In genomic region chr1:127216979-127217378, GRCm38 (mm10) we compare ENCODE assay signal across 29 mouse cellular contexts. TPM values are rescaled to one million over a fixed set of nuclear protein-coding genes. Genes with fewer than 3 reads are reported as not detected.
DNase-seq lines count a peak whose midpoint lies in the region; ATAC-seq and TF ChIP-seq lines count a peak whose summit lies in the region.
"Had no signal": no experiment of that assay in that cellular context is flagged by ENCODE, and none has a peak within 500 bp of the region (broad histone marks: within the 10 kb centered on the region; RNA-seq: fewer than 3 reads in every experiment).

No protein-coding gene starts in this region.

- H3K4me1 ChIP-seq in MEL (ENCODE audit: control insufficient read depth in 1 of 2, insufficient read depth in 2 of 2, low read length in 2 of 2): peaks cover 2 to 11% of the 10 kb centered on the region in 2 experiments
- H3K4me1 ChIP-seq in intestine, embryonic 14.5 days (replicated peaks; ENCODE audit: control insufficient read depth, insufficient read depth, low read length): no peaks in the 10 kb centered on the region
- peaks cover 3% of the 10 kb centered on the region; the same call in 1 of the 2 replicates for H3K4me1 ChIP-seq in forebrain, embryonic 16.5 days (replicated peaks; ENCODE audit: control insufficient read depth, insufficient read depth, low read length)
- H3K4me1 ChIP-seq: forebrain, embryonic 15.5 days had no signal

- TF ChIP-seq CTCF in MEL (IDR thresholded peaks at IDR 0.05 in 2 of 3, conservative IDR thresholded peaks at IDR 0.05 in 1 of 3; ENCODE audit: control insufficient read depth in 1 of 3, insufficient read depth in 1 of 3, low read depth in 2 of 3, low read length in 3 of 3, poor library complexity in 1 of 3, severe bottlenecking in 1 of 3): no peak

- H3K9ac ChIP-seq in MEL (ENCODE audit: control insufficient read depth, low read depth, low read length, poor library complexity, severe bottlenecking): no peak overlapping the region
- no peak overlapping the region for H3K9ac ChIP-seq in intestine, embryonic 14.5 days (ENCODE audit: low read length)
- H3K9ac ChIP-seq in forebrain, embryonic 16.5 days (replicated peaks; ENCODE audit: low read depth, low read length): no peak overlapping the region
- H3K9ac ChIP-seq: forebrain, embryonic 15.5 days; heart, embryonic 15.5 days; liver, embryonic 13.5 days; neural tube, embryonic 12.5 days had no signal

- H3K27me3 ChIP-seq in MEL (ENCODE audit: control insufficient read depth in 1 of 2, insufficient read depth in 2 of 2, low read length in 2 of 2): no peaks in the 10 kb centered on the region
- H3K27me3 ChIP-seq in intestine, embryonic 14.5 days (replicated peaks; ENCODE audit: control insufficient read depth, insufficient read depth, low read length): no peaks in the 10 kb centered on the region
- H3K27me3 ChIP-seq in forebrain, embryonic 16.5 days (replicated peaks; ENCODE audit: control insufficient read depth, insufficient read depth, low read length): no peaks in the 10 kb centered on the region
- H3K27me3 ChIP-seq: CH12.LX; embryonic facial prominence, embryonic 13.5 days; forebrain, embryonic 15.5 days; heart, embryonic 15.5 days; liver, embryonic 13.5 days; neural tube, embryonic 12.5 days had no signal

- TF ChIP-seq POLR2A in MEL (IDR thresholded peaks at IDR 0.05; ENCODE audit: control insufficient read depth in 1 of 2, insufficient read depth in 1 of 2, low read depth in 1 of 2, low read length in 2 of 2, poor library complexity in 1 of 2): no peak

- no peak for TF ChIP-seq RAD21 in MEL (IDR thresholded peaks at IDR 0.05; ENCODE audit: low read depth, low read length)

- no peak overlapping the region for H3K27ac ChIP-seq in MEL (ENCODE audit: control insufficient read depth, low read depth, low read length)
- no peak overlapping the region for H3K27ac ChIP-seq in intestine, embryonic 14.5 days (ENCODE audit: low read depth)
- H3K27ac ChIP-seq in forebrain, embryonic 16.5 days (ENCODE audit: low read length): no peak overlapping the region
- H3K27ac ChIP-seq: embryonic facial prominence, embryonic 13.5 days; forebrain, embryonic 10.5 days; forebrain, embryonic 15.5 days; heart, embryonic 15.5 days; kidney, postnatal 0 days; liver, embryonic 13.5 days; macrophage; neural tube, embryonic 12.5 days had no signal

- no peak overlapping the region for H3K4me2 ChIP-seq in intestine, embryonic 14.5 days (ENCODE audit: low read length)
- no peak overlapping the region for H3K4me2 ChIP-seq in forebrain, embryonic 16.5 days (ENCODE audit: low read length)
- H3K4me2 ChIP-seq: embryonic facial prominence, embryonic 13.5 days; forebrain, embryonic 15.5 days; heart, embryonic 15.5 days; liver, embryonic 13.5 days; midbrain, embryonic 11.5 days; neural tube, embryonic 12.5 days had no signal

- 0 out of 2 replicates have a peak, but pooled peaks have one; percentile 26 for ATAC-seq in intestine, embryonic 14.5 days (replicated peaks; ENCODE audit: low FRiP score, low TSS enrichment, low read depth)
- ATAC-seq in megakaryocyte-erythroid progenitor cell, adult 5-6 weeks (replicated peaks; ENCODE audit: low FRiP score, low TSS enrichment, poor library complexity, severe bottlenecking): peak; percentile 30; the same call in 1 of the 2 replicates
- ATAC-seq in forebrain, embryonic 16.5 days: no peak
- ATAC-seq: forebrain, embryonic 15.5 days had no signal

- no peaks in the 10 kb centered on the region for H3K9me3 ChIP-seq in MEL (replicated peaks; ENCODE audit: insufficient read depth, low read length)
- no peaks in the 10 kb centered on the region for H3K9me3 ChIP-seq in intestine, embryonic 14.5 days (ENCODE audit: control insufficient read depth, low read length)
- H3K9me3 ChIP-seq in forebrain, embryonic 16.5 days (ENCODE audit: control insufficient read depth, low read length): no peaks in the 10 kb centered on the region
- H3K9me3 ChIP-seq: embryonic facial prominence, embryonic 13.5 days; forebrain, embryonic 15.5 days; heart, embryonic 15.5 days; liver, embryonic 13.5 days; neural tube, embryonic 12.5 days had no signal

- DNase-seq in lung, postnatal 10 days: peak; percentile 5
- DNase-seq in lung, postnatal 25 days (ENCODE audit: low spot score): no peak
- DNase-seq in MEL (ENCODE audit: low read depth, low spot score): no peak
- no peak for DNase-seq in intestine, embryonic 14.5 days (ENCODE audit: low spot score)
- DNase-seq in layer of hippocampus, postnatal 10 days (ENCODE audit: low spot score in 2 of 2): no peak
- no peak for DNase-seq in testis, postnatal 14 days (ENCODE audit: low spot score)
- DNase-seq: adrenal gland, postnatal 14 days; cerebellum, adult 11 months; cerebellum, adult 9-10 months; cerebellum, postnatal 36 days; kidney, adult 8-10 months; kidney, postnatal 4 days; layer of hippocampus, postnatal 36 days; left cerebral cortex, postnatal 4 days; liver, embryonic 13.5 days; lung, adult 18-20 months; right cerebral cortex, postnatal 25 days had no signal

- peaks cover 12% of the 10 kb centered on the region; the same call in 1 of the 2 replicates for H3K79me2 ChIP-seq in MEL (ENCODE audit: control insufficient read depth, insufficient read depth, low read length, poor library complexity)

- TF ChIP-seq EP300 in MEL (IDR thresholded peaks at IDR 0.05; ENCODE audit: low read depth in 1 of 2, low read length in 2 of 2): no peak

- H3K36me3 ChIP-seq in MEL (ENCODE audit: control insufficient read depth in 1 of 2, insufficient read depth in 2 of 2, low read length in 2 of 2): peaks cover 0 to 4% of the 10 kb centered on the region in 2 experiments; a peak in 2 of 4 replicates
- no peaks in the 10 kb centered on the region for H3K36me3 ChIP-seq in intestine, embryonic 14.5 days (ENCODE audit: control insufficient read depth, insufficient read depth, low read length)
- H3K36me3 ChIP-seq in forebrain, embryonic 16.5 days (ENCODE audit: control insufficient read depth, insufficient read depth): no peaks in the 10 kb centered on the region
- H3K36me3 ChIP-seq: embryonic facial prominence, embryonic 13.5 days; forebrain, embryonic 15.5 days; heart, embryonic 15.5 days; liver, embryonic 13.5 days; neural tube, embryonic 12.5 days had no signal

- 57% methylated on average over 2 of the region's 2 CpGs for WGBS in intestine, embryonic 14.5 days
- WGBS in forebrain, embryonic 16.5 days: 50% methylated on average over 2 of the region's 2 CpGs

- H3K4me3 ChIP-seq in MEL (ENCODE audit: control insufficient read depth in 1 of 2, insufficient read depth in 1 of 2, low read depth in 2 of 2, low read length in 2 of 2): no peak overlapping the region
- no peak overlapping the region for H3K4me3 ChIP-seq in intestine, embryonic 14.5 days (ENCODE audit: low read depth, low read length)
- no peak overlapping the region for H3K4me3 ChIP-seq in forebrain, embryonic 16.5 days (replicated peaks; ENCODE audit: low read length)
- H3K4me3 ChIP-seq: embryonic facial prominence, embryonic 13.5 days; forebrain, embryonic 10.5 days; forebrain, embryonic 15.5 days; heart, embryonic 15.5 days; liver, embryonic 13.5 days; myocyte; neural tube, embryonic 12.5 days had no signal

TF ChIP-seq in MEL, 35 proteins besides CTCF, POLR2A, EP300 and RAD21:
- TF ChIP-seq MXI1 (IDR thresholded peaks at IDR 0.05; ENCODE audit: low read depth, low read length) (no peak), ZNF384 (IDR thresholded peaks at IDR 0.05; ENCODE audit: low read depth, low read length) (no peak), GATA1 (IDR thresholded peaks at IDR 0.05; ENCODE audit: low read depth, low read length) (peak; percentile 34; the same call in 1 of the 2 replicates), MYC (IDR thresholded peaks at IDR 0.05; ENCODE audit: low read depth, low read length) (no peak), ZMIZ1 (IDR thresholded peaks at IDR 0.05; ENCODE audit: low read depth, low read length) (no peak), CHD1 (IDR thresholded peaks at IDR 0.05; ENCODE audit: low read depth, low read length) (no peak)

RNA-seq across cellular contexts. Expression of gene Mgat5, which starts 12.2 kb away (rescaled TPM):
- total RNA-seq in MEL (2012; rRNA removed): 9.5 and 12.4 TPM in 2 replicates
- 1 to 10 TPM in 1 of 2 experiments, not detected in 1; 6.9 TPM for polyA plus RNA-seq in MEL (2012; ENCODE audit: insufficient read depth in 1 of 2, insufficient read length in 2 of 2, low read depth in 1 of 2, low replicate concordance in 2 of 2, missing spikeins in 1 of 2)
- 7.1 and 7.3 TPM in 2 replicates for polyA plus RNA-seq in intestine, embryonic 14.5 days (2014; fragmentation: Nextera tagmentation; extraction: Ambion mirVana)
- 18.9 and 23.8 TPM in 2 replicates for total RNA-seq in megakaryocyte-erythroid progenitor cell, adult 5-6 weeks (2014; fragmentation: Nextera tagmentation)
- 16.0 and 17.2 TPM in 2 replicates for total RNA-seq in megakaryocyte-erythroid progenitor cell, adult 5-6 weeks (2017)
- 10 to 100 TPM; 45.2 to 51.6 TPM for total RNA-seq in layer of hippocampus, postnatal 10 days (2021)
- polyA plus RNA-seq in forebrain, embryonic 16.5 days (2015; fragmentation: Nextera tagmentation; extraction: Ambion mirVana): 12.1 and 14.8 TPM in 2 replicates
